Mouse (Mus musculus) T-cell, adult 2 months (primary cell): Measurements from ENCODE around the gene Mycbp2.

Experiments
- DNase-seq: peaks from one replicate; pipeline ENCODE4 v3.0.0; 2022; ENCODE audit warnings: low spot score

Mycbp2 gene

DNA sequence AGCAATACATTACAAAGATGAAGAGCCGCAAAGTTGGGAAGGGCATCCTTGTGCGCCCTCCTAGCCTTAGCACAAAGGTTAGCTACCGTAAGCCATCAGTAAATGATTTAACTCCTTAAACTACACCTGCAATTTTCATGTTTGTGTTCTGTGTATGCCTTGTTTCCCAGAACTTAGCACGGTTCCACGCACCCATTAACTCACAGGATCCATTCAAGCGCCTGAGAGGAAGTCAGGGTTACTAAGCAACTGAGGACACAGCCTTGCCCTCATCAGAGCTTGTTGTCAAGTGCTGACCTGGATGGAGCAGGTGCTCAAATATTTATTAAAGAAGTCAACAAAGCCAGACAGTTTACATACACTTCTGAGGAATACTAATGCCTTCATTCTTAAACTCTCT is 244.4 kb downstream of the Mycbp2 start:
- no peak for DNase-seq

DNA sequence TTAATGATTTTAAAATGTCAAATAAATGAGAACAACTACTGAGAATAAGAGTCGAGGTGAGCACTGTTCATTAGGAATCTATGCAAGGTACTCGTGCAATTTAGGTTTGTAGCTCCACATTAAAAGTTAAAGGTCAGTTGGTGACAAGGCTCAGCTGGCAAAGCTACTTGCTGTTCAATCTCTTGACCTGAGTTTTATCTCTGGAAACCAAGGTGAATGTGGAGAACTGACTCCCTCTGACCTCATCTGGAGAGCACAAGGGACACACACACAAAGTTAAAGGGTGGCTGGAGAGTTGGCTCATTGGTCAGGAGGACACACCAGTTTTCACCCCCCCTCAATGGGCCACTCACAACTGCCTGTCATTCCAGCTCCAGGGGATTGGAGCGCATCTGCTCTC is 245.4 kb downstream of the Mycbp2 start:
- no peak for DNase-seq

DNA sequence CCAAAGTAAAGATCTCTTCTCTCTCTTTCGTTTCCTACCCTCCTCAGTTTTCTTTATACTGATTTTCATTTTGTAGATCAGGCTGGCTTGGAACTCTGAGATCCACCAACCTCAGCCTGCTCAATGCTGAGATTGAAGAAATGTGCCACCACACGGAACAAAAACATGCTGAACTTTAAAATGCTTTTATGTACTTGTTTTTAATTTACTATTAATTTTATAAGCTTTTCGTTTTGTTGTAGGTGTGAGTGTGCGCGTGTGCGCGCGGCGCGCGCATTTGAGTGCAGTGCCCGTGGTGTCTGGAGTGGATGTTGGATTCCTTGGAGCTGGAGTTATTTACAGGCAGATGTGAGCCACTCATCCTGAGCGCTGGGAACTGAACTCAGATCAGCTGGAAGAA is 246.3 kb downstream of the Mycbp2 start:
- DNase-seq, result no peak

DNA sequence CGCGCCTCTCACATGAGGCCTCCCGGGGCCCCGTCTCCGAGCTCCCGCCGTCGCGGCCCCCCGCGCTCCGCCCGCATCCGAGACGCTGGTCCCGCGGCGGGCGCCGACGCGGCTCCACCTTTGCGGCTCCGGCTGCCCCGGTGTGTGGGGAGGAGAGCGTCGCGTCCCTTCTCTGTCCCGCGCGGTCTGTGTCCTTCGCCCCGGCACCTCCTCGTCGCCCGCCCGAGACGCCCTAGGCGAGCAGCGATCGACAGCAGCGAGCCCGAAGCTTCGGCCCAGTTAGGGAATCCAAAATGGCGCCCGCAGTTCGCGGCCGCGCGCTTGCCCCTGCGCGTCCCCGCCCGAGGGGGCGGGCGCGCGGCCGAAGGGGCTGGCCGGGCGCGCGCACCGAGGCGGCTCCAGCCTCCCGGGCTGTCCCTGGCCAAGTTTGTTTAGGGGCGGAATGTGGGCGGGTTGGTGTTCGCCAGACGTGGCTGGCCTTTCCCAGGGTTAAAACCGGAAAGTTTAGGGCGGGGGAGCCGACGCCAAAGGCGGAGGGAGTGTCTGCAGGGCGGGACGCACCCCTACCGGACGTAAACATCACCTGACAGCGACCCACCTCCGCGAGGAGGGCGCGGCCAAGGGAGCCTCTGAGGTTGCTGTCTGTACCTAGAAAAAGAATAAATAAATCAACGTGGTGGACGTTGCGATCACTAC is 247.2 kb downstream of the Mycbp2 start, which contains the start of gene Fbxl3:
TSS of gene Fbxl3 (minus strand) at position 329 of the 696 bp plus-strand sequence.
- peak; percentile 94 for DNase-seq

DNA sequence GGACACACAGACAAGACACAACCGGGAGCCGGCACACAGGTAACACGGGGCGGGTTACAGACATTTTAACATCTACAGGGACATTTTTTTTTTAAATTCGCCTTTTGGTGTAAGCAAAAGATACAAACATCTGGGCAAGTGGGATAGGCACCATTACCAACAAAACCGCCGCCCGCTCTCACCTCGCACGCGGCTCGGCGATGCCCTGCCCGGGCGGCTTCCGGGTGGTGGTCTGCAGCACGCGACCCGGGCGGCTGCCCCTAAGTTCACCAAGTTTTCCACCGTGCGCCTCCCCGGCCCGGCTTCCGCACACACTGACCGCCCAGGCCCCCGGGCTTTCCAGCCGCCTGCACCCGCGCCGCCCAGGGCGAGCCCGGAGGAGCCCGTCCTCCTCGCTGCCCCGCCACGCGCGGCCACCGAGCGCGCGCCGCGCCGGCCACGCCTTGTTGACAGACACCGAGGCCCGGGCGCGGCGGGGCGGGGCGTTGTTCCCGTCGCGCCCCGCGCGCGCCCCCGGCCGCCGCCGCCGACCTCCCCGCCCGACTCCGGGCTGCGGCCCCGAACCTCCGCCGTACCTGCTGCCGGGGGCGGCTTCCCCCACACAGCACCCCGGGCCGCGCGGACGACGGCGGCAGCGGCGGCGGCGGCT is 247.9 kb downstream of the Mycbp2 start:
- DNase-seq, result peak; percentile 71

DNA sequence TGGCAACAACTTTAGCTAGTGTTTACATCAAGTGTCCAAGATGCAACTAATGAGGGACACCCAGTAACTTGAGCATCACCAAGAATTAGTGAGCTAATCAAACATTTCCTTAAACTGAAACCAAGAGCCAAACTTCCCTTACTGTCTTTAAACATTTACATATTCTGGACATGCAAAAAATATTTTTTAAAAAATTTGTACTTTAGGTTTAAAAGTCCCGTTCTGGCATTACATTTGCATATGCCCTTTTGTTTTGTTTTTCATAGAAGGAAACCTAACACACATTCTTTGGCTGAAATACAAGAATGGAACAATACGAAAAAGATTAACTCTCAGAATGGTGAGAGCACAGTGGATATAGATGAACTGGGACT is 248.4 kb downstream of the Mycbp2 start:
- no peak for DNase-seq

DNA sequence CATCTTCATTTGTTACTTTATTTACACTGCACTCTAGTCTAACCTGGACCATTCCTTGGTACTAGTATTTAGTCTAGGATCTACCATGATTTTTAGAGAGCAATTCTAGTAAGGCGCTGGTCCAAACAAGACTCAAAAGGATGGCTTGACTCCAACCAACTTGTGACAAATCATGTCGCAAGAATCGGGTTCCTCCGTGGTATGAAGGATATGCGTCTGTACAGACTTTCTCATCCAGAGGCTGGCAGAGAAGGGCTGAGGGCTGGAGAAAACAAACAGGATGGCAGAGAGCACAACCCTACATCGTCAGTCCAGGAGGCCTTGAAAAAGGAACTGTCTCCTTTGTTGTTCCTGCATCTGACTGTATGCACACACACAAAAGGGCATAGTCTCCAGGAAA is 250.0 kb downstream of the Mycbp2 start:
- DNase-seq, result no peak

- no peak for DNase-seq
These were observed 250.8 kb downstream of the Mycbp2 start for GRCm38 (mm10) chr14:103095826-103096225.

DNA sequence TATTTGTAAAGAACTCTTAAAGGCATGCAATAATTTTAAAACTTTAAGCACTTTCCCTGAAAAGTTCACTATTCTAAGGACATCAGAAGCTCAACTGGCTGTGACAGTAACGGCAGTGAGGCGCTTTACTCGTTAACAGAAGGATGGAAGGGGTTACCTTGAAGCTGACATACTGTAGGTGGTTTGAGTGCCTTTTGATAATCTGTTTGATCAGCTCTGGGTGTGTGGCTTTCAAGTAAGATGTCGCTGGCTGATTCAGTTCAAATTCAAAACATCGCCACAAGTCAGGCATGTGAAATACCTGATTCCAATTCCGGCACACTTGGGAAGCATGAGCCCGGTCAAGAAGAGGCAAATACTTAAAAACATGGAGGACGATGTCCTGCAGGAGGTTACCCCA is 251.6 kb downstream of the Mycbp2 start:
- peak; percentile 49 for DNase-seq

- no peak for DNase-seq
These were observed 252.9 kb downstream of the Mycbp2 start for GRCm38 (mm10) chr14:103093670-103094069.

- DNase-seq, result no peak
These were observed 253.4 kb downstream of the Mycbp2 start for GRCm38 (mm10) chr14:103093236-103093635.

DNA sequence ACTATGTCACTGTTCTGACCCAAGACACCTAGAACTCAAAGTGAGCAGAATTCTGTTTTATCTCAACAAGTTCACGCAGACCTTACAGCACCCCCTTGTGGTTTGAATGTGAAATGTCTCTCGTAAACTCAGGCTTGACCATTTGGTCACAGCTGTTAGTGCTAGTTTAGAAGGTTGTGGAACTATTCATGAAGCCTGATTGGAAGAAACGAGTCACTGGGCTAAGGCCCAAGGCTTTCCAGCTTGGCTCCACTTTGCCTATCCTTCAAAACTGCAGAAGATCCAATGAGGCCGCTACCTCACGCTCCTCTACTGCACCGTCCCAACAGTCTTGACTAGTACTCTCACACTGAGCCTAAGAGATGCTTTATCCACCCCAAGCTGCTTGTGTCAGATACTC is 258.0 kb downstream of the Mycbp2 start:
- DNase-seq, result peak; percentile 46

DNA sequence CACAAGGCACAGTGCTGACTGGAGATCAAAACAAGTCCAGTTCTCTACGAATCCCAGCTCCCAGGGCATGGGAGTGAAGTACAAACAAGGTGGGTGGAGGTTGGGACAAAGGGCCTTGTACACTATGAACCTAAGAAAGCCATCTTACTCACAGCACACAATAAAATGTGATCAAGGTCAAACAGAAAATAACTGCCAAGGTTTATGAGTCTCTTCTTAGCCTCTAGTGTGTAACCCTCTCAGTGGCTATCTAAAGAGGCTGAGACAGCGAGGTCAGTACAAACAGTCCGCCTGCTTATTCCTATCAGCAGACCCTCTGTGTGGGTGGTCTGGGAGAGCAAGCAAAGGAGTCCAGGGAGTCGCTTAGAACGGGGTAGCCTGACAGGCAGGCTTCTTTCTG is 258.8 kb downstream of the Mycbp2 start:
- DNase-seq, result no peak

DNA sequence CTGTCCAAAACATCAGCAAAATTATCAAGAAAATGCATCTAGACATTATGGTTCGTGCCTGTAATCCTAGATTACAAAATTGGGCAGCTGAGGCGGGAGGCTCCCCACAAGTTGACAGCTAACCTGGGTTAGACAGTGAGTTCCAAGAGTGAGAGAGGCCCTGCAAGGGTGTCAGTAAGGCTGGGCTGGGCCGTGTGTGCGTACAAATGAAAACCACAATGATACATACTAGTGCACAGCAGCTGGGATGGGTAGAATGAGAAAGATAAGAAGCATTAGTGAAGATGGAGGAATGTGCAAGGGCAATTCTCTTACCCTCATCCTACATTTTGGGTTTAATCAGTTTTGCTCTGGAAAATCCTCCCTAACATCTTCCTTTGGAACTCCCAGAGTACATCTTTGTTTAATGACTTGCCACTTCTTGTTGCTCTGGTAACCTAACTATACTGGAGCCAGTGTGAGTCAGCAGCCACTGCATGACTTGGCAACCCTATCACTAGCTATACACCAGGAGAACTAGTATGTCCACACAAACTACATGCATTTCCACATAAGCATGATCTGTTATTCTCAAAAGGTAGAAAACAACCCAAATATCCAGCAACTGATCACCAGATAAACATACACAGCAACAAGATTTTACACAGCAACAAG is 259.8 kb downstream of the Mycbp2 start:
- no peak for DNase-seq

GRCm38 (mm10) chr14:103085840-103086533 is 260.6 kb downstream of the Mycbp2 start:
- no peak for DNase-seq

- DNase-seq, result no peak
These were observed 267.2 kb downstream of the Mycbp2 start for GRCm38 (mm10) chr14:103079209-103079977.

DNA sequence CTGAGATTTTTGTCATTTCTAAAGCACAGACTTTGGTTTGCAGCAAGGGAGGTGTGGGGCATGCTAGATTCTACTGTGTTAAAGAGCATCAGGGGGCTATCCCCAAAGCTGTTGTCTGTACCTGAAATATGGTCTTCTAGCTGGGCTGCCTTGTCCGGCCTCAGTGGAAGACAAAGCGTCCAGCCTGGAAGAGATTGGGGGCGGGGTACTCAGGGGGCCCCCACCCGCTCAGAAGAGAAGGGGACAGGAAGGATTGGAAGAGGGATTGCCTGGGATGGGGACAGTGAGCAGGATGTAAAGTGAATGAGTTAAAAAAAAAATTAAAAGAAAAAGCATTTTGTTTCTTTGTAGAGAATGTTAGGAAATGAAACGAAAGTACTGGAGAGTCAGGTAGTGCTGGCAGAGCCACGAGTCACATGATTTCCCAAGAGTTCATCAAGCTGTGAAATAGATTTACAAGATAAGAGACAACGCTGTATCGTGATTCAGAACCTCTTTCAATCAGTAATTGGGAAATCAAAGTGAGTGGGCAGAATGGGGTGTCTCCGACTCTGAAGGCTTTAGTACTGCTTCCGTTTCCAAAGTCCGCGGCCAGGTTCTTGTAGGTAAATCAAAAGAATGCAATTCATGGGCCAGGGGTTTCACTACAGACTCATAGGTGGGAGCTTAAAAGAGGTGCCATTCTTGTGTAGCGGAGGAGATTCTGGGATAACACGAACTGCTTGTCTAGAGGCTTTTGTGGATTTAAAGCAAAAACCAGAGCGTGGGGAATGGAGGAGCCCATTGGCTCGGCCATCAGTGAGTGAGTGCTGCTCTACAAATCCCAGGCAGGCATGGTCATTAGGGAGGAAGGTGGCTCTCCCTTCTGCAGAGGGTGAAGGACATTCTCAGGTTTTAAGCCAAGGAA is 268.4 kb downstream of the Mycbp2 start:
- DNase-seq, result no peak

GRCm38 (mm10) chr14:103077272-103078005 is 269.2 kb downstream of the Mycbp2 start:
- DNase-seq, result no peak

DNA sequence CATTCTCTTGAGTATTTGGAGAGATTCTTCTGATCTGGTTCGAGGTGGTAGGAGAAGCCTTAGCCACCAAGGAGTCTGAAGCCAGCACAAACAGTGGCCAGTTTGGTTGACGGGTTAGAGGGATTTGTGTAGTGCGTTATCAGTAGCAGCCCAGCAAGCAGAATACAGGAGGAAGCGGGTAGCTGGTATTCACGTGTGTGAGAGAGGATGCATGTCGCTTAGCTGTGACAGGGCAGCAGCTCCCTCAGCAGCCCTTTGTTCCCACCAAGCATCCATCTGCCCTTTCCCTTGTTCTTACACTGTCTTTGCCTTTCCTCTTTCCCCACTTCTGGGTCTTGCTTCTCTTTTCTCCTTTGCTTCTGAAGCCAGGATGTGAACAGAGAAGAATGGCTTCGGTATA is 271.4 kb downstream of the Mycbp2 start:
- DNase-seq, result no peak

- no peak for DNase-seq
These were observed 272.8 kb downstream of the Mycbp2 start for GRCm38 (mm10) chr14:103073825-103074224.
